Mouse (Mus musculus): Measurements from ENCODE around the gene 4931423N10Rik. TPM values are rescaled to one million over a fixed set of nuclear protein-coding genes. Genes with fewer than 3 reads are reported as not detected.
"Not testable (repeated sequence)": the region's sequence is repeated elsewhere in the genome, so short reads cannot be mapped to it uniquely, and the experiment has no call there.

4931423N10Rik gene
- polyA plus RNA-seq (2015; fragmentation: Nextera tagmentation; extraction: Ambion mirVana), result not detected in 2 replicates

GRCm38 (mm10) chr2:23207070-23207526, at the start of gene 4931423N10Rik:
TSS of gene 4931423N10Rik (plus strand) at chr2:23207476.
- Histone ChIP-seq H3K4me2 (no peak within 1 kb of the TSS), H3K9me3 (no peaks in the 10 kb centered on the region), H3K4me3 (replicated peaks) (no peak within 1 kb of the TSS), H3K36me3 (no peaks in the 10 kb centered on the region), H3K27ac (no peak within 1 kb of the TSS), H3K4me1 (no peaks in the 10 kb centered on the region), H3K9ac (no peak within 1 kb of the TSS), H3K27me3 (replicated peaks) (no peaks in the 10 kb centered on the region)
- WGBS, result 76% methylated on average over 15 of the region's 15 CpGs
- no peak for ATAC-seq (ENCODE audit: insufficient read depth, low FRiP score, low read depth)

- WGBS, result 80% methylated on average over 3 of the region's 3 CpGs
- Histone ChIP-seq H3K9ac (no peak overlapping the region), H3K27me3 (replicated peaks) (no peaks in the 10 kb centered on the region), H3K4me3 (replicated peaks) (no peak overlapping the region), H3K9me3 (no peaks in the 10 kb centered on the region), H3K4me2 (no peak overlapping the region), H3K27ac (no peak overlapping the region), H3K36me3 (peaks cover 22% of the 10 kb centered on the region), H3K4me1 (no peaks in the 10 kb centered on the region)
- no peak for ATAC-seq (ENCODE audit: insufficient read depth, low FRiP score, low read depth)
Observed at GRCm38 (mm10) chr2:23172305-23172704, 35.0 kb upstream of the 4931423N10Rik start.

GRCm38 (mm10) chr2:23194366-23194765, 12.9 kb upstream of the 4931423N10Rik start:
- WGBS, result 86% methylated on average over 1 of the region's 1 CpGs
- no peaks in the 10 kb centered on the region for H3K27me3 ChIP-seq (replicated peaks)
- H3K27ac ChIP-seq, result no peak overlapping the region
- ATAC-seq (ENCODE audit: insufficient read depth, low FRiP score, low read depth), result no peak
- no peak overlapping the region for H3K4me3 ChIP-seq (replicated peaks)
- H3K4me2 ChIP-seq, result no peak overlapping the region
- no peaks in the 10 kb centered on the region for H3K9me3 ChIP-seq
- no peaks in the 10 kb centered on the region for H3K4me1 ChIP-seq
- H3K9ac ChIP-seq, result no peak overlapping the region
- H3K36me3 ChIP-seq, result peaks cover 23% of the 10 kb centered on the region

DNA sequence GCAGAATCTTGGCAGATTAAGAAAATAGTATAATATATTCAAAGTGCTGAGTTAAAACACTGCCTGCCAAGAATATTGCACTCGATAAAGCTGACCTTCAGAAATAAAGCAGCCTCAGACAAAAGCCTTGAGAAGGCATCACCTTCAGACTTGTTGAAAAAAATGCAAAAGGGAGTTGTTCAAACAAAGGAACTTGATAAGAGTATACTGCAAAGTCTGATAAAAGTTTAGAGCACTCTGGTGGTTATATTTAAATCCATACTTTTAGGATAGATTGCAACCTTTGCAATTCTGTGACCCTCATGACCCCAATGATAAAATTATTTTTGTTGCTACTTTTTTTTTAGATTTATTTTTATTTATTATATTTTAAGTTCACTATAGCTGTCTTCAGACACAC, 6.2 kb upstream of the 4931423N10Rik start:
- no peak overlapping the region for H3K9ac ChIP-seq
- H3K27me3 ChIP-seq (replicated peaks), result no peaks in the 10 kb centered on the region
- no peaks in the 10 kb centered on the region for H3K9me3 ChIP-seq
- no peak overlapping the region for H3K4me3 ChIP-seq (replicated peaks)
- peaks cover 13% of the 10 kb centered on the region; the same call in 1 of the 2 replicates for H3K36me3 ChIP-seq
- H3K4me2 ChIP-seq, result no peak overlapping the region
- ATAC-seq (ENCODE audit: insufficient read depth, low FRiP score, low read depth), result no peak
- 67% methylated on average over 1 of the region's 1 CpGs for WGBS
- no peaks in the 10 kb centered on the region for H3K4me1 ChIP-seq
- no peak overlapping the region for H3K27ac ChIP-seq

DNA sequence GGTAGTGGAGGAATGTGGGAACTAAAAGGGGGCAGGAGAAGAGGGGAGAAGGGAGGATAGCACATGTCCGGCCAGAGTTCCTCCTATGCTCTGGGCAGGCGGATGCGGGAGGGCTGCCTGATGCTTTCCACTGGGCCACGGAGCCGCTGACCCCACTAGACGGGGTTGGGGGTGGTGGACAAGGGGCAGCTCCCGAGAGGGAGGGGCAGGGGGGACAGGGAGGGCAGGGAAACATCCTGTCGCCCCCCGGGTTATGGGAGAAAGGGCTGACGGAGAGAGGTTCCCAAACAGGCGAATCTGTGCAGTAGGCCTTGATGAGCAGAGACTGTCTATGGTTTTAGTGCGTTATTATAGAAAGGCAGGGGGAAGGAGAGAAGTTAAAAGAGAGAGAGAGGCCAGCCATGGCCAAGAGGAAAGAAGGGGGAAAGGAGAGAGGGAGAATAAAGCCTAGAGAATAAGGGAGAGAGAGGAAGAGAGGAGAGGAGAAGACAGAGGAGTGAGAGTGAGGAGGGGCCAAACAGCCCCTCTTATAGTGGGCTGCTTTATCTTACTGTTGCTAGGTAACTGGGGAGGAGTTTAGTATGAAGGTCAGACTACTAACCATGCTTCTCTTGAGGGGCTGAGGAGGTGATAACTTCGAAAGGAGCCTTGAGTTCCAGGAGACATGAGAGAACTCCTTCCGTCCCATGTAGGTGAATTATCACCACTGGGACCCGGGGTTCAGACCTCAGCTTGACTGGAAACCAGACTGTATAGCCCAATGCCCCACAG, 4.2 kb upstream of the 4931423N10Rik start:
- Histone ChIP-seq H3K4me3 (replicated peaks) (no peak overlapping the region), H3K4me1 (no peaks in the 10 kb centered on the region), H3K27me3 (replicated peaks) (no peaks in the 10 kb centered on the region), H3K9me3 (no peaks in the 10 kb centered on the region), H3K9ac (no peak overlapping the region), H3K27ac (no peak overlapping the region), H3K36me3 (peaks cover 11% of the 10 kb centered on the region; the same call in 1 of the 2 replicates), H3K4me2 (no peak overlapping the region)
- no peak for ATAC-seq (ENCODE audit: insufficient read depth, low FRiP score, low read depth)
- 53% methylated on average over 15 of the region's 15 CpGs for WGBS

GRCm38 (mm10) chr2:23213661-23214060, 6.4 kb downstream of the 4931423N10Rik start:
- no peaks in the 10 kb centered on the region for H3K36me3 ChIP-seq
- WGBS, result 76% methylated on average over 5 of the region's 5 CpGs
- H3K27me3 ChIP-seq (replicated peaks), result no peaks in the 10 kb centered on the region
- H3K4me1 ChIP-seq, result no peaks in the 10 kb centered on the region
- no peak overlapping the region for H3K9ac ChIP-seq
- no peak for ATAC-seq (ENCODE audit: insufficient read depth, low FRiP score, low read depth)
- no peak overlapping the region for H3K27ac ChIP-seq
- no peak overlapping the region for H3K4me3 ChIP-seq (replicated peaks)
- no peaks in the 10 kb centered on the region for H3K9me3 ChIP-seq
- no peak overlapping the region for H3K4me2 ChIP-seq

GRCm38 (mm10) chr2:23225199-23225598, 17.9 kb downstream of the 4931423N10Rik start:
- ATAC-seq (ENCODE audit: insufficient read depth, low FRiP score, low read depth), result no peak
- 53% methylated on average over 6 of the region's 7 CpGs for WGBS
- H3K4me1 ChIP-seq, result no peaks in the 10 kb centered on the region
- no peaks in the 10 kb centered on the region for H3K9me3 ChIP-seq
- H3K4me3 ChIP-seq (replicated peaks), result no peak overlapping the region
- H3K9ac ChIP-seq, result no peak overlapping the region
- H3K27me3 ChIP-seq (replicated peaks), result no peaks in the 10 kb centered on the region
- H3K27ac ChIP-seq, result no peak overlapping the region
- no peak overlapping the region for H3K4me2 ChIP-seq
- H3K36me3 ChIP-seq, result no peaks in the 10 kb centered on the region

GRCm38 (mm10) chr2:23228463-23228862, 21.2 kb downstream of the 4931423N10Rik start:
- Histone ChIP-seq H3K9ac (no peak overlapping the region), H3K4me3 (replicated peaks) (no peak overlapping the region), H3K9me3 (no peaks in the 10 kb centered on the region), H3K4me2 (no peak overlapping the region), H3K36me3 (no peaks in the 10 kb centered on the region), H3K4me1 (no peaks in the 10 kb centered on the region), H3K27ac (no peak overlapping the region), H3K27me3 (replicated peaks) (no peaks in the 10 kb centered on the region)
- no peak for ATAC-seq (ENCODE audit: insufficient read depth, low FRiP score, low read depth)
- WGBS, result 78% methylated on average over 2 of the region's 2 CpGs

DNA sequence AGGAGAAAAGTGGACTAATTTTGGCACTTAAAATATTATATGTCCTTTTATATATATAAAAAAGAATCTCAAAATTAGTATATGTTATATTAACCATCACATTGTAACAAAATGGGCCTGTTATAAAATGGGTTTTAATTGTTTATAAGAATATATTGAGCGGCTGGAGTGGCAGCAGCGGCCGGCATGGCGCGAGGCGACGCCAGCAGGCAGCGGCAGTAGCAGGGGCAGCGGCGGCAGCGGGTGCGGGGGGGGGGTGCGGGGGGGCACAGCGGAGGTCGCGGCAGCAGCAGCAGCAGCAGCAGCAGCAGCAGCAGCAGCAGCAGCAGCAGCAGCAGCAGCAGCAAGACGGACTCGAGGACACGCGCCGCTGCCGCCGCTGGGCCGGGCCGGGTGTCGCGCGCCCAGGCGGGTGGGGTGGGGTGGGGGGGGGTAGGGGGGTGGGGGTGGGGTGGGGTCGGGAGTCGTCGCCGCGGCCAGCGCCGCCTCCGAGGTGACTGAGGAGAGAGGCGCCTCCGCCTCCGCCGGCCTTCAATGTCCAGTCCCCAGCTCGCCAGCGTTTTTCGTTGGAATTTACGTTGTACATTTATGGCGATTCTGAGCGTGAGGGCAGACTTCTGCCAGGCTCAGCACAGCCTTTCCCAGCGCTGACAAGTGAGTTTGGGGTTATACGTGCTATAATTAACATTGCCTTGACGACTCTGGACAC, 26.9 kb downstream of the 4931423N10Rik start:
- WGBS, result 3% methylated on average over 27 of the region's 50 CpGs
- Histone ChIP-seq H3K27ac (no peak overlapping the region), H3K9me3 (no peaks in the 10 kb centered on the region), H3K4me2 (peak overlapping the region; percentile 66), H3K4me3 (replicated peaks) (peak overlapping the region; percentile 41), H3K36me3 (no peaks in the 10 kb centered on the region), H3K27me3 (replicated peaks) (peaks cover 4% of the 10 kb centered on the region; the same call in 1 of the 2 replicates), H3K9ac (no peak overlapping the region), H3K4me1 (no peaks in the 10 kb centered on the region)
- 0 out of 2 replicates have a peak, but pooled peaks have one; percentile 47 for ATAC-seq (ENCODE audit: insufficient read depth, low FRiP score, low read depth)

DNA sequence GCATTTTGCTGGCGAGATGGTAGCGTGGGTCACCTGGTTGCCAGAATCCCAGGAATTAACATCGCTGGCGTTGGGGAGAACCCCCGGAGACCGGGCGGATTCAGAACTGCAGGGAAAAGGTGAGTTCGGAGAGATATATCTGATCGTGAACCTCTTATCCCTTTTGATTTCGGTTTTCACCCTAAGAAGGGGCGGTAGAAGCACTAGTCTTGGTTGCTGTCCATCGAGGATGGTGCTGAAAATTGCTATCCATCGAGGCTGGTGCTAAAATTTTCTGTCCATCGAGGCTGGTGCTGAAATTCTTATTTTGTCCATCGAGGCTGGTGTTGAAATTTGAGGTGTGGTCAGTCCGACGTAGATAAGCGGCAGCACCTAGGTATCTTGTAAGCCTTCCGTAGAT, 83.7 kb downstream of the 4931423N10Rik start:
- WGBS, result 45% methylated on average over 19 of the region's 19 CpGs
- H3K36me3 ChIP-seq; H3K4me3 ChIP-seq (replicated peaks); H3K9me3 ChIP-seq; H3K27me3 ChIP-seq (replicated peaks); ATAC-seq (ENCODE audit: insufficient read depth, low FRiP score, low read depth); H3K9ac ChIP-seq; H3K4me1 ChIP-seq; H3K27ac ChIP-seq; H3K4me2 ChIP-seq: not testable (repeated sequence)

GRCm38 (mm10) chr2:23314869-23315268, 107.6 kb downstream of the 4931423N10Rik start:
- 0% methylated on average over 1 of the region's 1 CpGs for WGBS

More at GRCm38 (mm10) chr2:23314869-23315268, 107.6 kb downstream of the 4931423N10Rik start:
- no peak for ATAC-seq (ENCODE audit: insufficient read depth, low FRiP score, low read depth)
- no peak overlapping the region for H3K27ac ChIP-seq
- no peaks in the 10 kb centered on the region for H3K36me3 ChIP-seq
- H3K9me3 ChIP-seq, result no peaks in the 10 kb centered on the region
- H3K9ac ChIP-seq, result no peak overlapping the region
- no peaks in the 10 kb centered on the region for H3K4me1 ChIP-seq
- H3K4me2 ChIP-seq, result no peak overlapping the region
- H3K27me3 ChIP-seq (replicated peaks), result no peaks in the 10 kb centered on the region
- no peak overlapping the region for H3K4me3 ChIP-seq (replicated peaks)

All from stomach, embryonic 15.5 days (tissue).